Mouse (Mus musculus) lung, postnatal 10 days (tissue): ENCODE results near the gene Dus2.

Experiments
- DNase-seq: peaks from one replicate; pipeline ENCODE4 v3.0.0; 2021

The Dus2 gene

GRCm38 (mm10) chr8:106047854-106048630, 56.9 kb downstream of the Dus2 start:
- DNase-seq: no peak

- DNase-seq: no peak
Observed at GRCm38 (mm10) chr8:106049840-106050239, 58.7 kb downstream of the Dus2 start.

- DNase-seq: no peak
Observed at GRCm38 (mm10) chr8:106051068-106051467, 59.9 kb downstream of the Dus2 start.

GRCm38 (mm10) chr8:106052510-106053089, 61.5 kb downstream of the Dus2 start:
- DNase-seq: no peak

- peak; percentile 76 for DNase-seq
Observed at GRCm38 (mm10) chr8:106054190-106054811, 63.2 kb downstream of the Dus2 start.

GRCm38 (mm10) chr8:106055038-106055437, 63.9 kb downstream of the Dus2 start:
- DNase-seq: no peak

GRCm38 (mm10) chr8:106056455-106056982, 65.4 kb downstream of the Dus2 start:
- no peak for DNase-seq

- peak; percentile 99 for DNase-seq
Observed at GRCm38 (mm10) chr8:106058731-106059612, 67.8 kb downstream of the Dus2 start, which contains the start of gene Nfatc3. Nfatc3 (plus strand) TSS chr8:106058840.

- DNase-seq: peak; percentile 67
Observed at GRCm38 (mm10) chr8:106059613-106060371, 68.7 kb downstream of the Dus2 start.

GRCm38 (mm10) chr8:106060521-106060920, 69.4 kb downstream of the Dus2 start:
- no peak for DNase-seq

- no peak for DNase-seq
Observed at GRCm38 (mm10) chr8:106061686-106062085, 70.5 kb downstream of the Dus2 start.

- DNase-seq: no peak
Observed at GRCm38 (mm10) chr8:106063046-106063445, 71.9 kb downstream of the Dus2 start.

- DNase-seq: no peak
Observed at GRCm38 (mm10) chr8:106066721-106067120, 75.6 kb downstream of the Dus2 start.

GRCm38 (mm10) chr8:106069565-106069964, 78.4 kb downstream of the Dus2 start:
- no peak for DNase-seq

- DNase-seq: no peak
Observed at GRCm38 (mm10) chr8:106072113-106072512, 81.0 kb downstream of the Dus2 start.

- DNase-seq: no peak
Observed at GRCm38 (mm10) chr8:106074236-106074635, 83.1 kb downstream of the Dus2 start.

GRCm38 (mm10) chr8:106074659-106075058, 83.5 kb downstream of the Dus2 start:
- DNase-seq: no peak

- peak; percentile 27 for DNase-seq
Observed at GRCm38 (mm10) chr8:106075161-106075862, 84.2 kb downstream of the Dus2 start.

GRCm38 (mm10) chr8:106075863-106076174, 84.7 kb downstream of the Dus2 start:
- DNase-seq: no peak

GRCm38 (mm10) chr8:106076612-106077011, 85.5 kb downstream of the Dus2 start:
- DNase-seq: peak; percentile 56

- no peak for DNase-seq
Observed at GRCm38 (mm10) chr8:106077452-106078067, 86.4 kb downstream of the Dus2 start.
